Mouse (Mus musculus): Measurements from ENCODE around the gene Spata31.

Gene Spata31

GRCm38 (mm10) chr13:64917191-64917590 lies at the start of gene Spata31:
Gene Spata31 (plus strand): TSS chr13:64917406.
- in situ Hi-C loops (cut with MboI) = no loop called here

- in situ Hi-C loops (cut with MboI) = no loop called here
Observed at GRCm38 (mm10) chr13:64903132-64903531, 14.1 kb upstream of the Spata31 start.

- in situ Hi-C loops (cut with MboI) = no loop called here
Observed at GRCm38 (mm10) chr13:64903585-64904208, 13.5 kb upstream of the Spata31 start, which contains the start of gene Cntnap3. Gene Cntnap3 (minus strand): TSS chr13:64903955.

Data from mature B cell (primary cell).